Mouse (Mus musculus) left cerebral cortex, postnatal 10 days (tissue): ENCODE data around the gene Itga2. TPM values are rescaled to one million over a fixed set of nuclear protein-coding genes. Genes with fewer than 3 reads are reported as not detected.

Experiments
- DNase-seq, 2 experiments: peaks; one replicate each; pipeline ENCODE4 v3.0.0; 2021 to 2022; ENCODE audit warnings: low spot score in 2 of 2, mixed read lengths in 1 of 2; ENCODE audit errors: extremely low spot score in 1 of 2
- intact Hi-C: fragments of 180-260 bp; cut with DNase I; formaldehyde crosslinking; loops from one replicate; pipeline ENCODE4 v1.15.1; 2025
- total RNA-seq, 2 experiments: library from RNA; stranded (reverse); gene quantifications; 2 replicates each; pipeline ENCODE4 v1.2.3; 2021

The Itga2 gene
- total RNA-seq, 2 experiments from 2014 or later, result 0.32 to 0.58 TPM

DNA sequence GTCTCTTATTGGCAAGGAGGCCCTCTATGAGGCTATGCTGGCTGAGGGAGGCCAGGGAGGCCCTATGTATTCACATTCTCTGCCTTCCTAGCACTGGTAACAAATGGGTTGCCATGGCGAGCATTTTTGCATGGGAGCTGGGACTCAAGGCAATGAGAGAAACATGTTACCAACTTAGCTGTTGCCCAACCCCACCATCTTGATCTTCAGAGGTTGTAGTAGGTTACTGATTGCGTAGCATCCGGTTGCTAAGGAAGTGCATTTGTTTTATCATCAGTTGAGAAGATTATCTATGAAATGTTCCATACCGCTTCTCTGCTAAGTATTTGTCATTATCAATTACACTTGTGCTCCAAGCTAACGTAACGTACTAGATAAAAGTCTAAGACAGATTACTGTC is 44.2 kb downstream of the Itga2 start:
- intact Hi-C loops, result no loop called here
- DNase-seq, result no peak

DNA sequence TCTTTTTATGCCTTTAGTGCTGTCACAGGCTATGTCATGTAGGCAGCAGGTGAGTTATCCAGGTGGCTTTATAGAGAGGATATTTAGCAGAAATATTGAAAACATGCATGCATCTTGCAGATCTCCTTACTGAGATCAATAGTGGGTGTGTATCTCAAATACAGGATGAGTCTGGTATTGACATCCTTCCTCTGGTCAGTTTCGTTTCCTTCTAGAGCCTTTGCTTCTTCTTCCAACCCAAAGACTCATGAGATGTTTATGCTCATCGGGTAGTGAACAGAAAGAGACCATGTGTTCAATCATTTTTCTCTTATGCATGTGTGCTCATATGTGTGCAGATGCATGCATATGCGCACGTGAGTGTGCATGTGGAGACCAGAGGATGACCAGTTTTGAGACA is 44.6 kb downstream of the Itga2 start:
- no peak for DNase-seq
- intact Hi-C loops, result no loop called here

DNA sequence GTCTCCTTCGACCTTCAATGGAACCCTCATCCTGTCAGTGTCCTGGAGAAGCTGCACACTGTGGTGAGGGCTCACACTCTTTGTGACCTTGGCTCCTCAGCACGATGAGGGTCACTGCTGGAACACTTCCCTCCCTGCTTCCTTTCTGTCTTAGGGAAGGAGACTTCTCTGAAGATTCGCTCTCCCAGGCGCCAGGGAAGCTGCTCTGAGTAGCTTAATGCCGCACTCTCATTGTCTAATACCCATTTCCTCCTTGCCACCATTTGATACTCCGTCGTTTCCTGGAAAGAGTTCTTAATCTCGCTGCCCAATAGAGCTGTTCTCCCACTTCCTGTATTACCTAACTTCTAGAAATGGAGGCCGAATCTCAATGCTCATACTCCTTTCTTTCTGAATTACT is 46.7 kb downstream of the Itga2 start:
- intact Hi-C loops, result no loop called here
- no peak for DNase-seq

DNA sequence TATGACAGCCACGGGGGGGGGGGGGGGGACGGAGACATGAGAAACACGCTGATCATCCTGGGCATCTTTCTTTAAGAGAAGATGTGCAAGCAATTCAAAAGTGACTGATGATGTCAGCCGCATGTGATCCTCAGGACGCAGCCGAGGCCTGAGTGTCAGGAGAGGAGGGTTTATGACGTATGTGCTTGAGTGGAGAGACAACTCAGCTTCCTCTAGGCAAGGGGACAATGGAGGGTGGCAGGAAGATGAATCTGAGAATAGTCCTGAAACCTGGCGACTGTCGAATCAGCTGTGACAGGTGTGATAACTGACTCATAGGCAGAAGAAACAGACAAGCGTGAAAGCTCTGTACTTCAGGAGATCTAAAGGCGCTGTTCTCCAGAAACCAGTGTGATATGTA is 53.2 kb downstream of the Itga2 start:
- intact Hi-C loops, result no loop called here
- DNase-seq, result no peak

GRCm38 (mm10) chr13:114876005-114876520 is 55.8 kb downstream of the Itga2 start:
- no peak for DNase-seq

GRCm38 (mm10) chr13:114874738-114875137 is 57.2 kb downstream of the Itga2 start:
- DNase-seq, result no peak
- intact Hi-C loops, result no loop called here

More at GRCm38 (mm10) chr13:114876005-114876520, 55.8 kb downstream of the Itga2 start:
- intact Hi-C loops, result no loop called here

GRCm38 (mm10) chr13:114857525-114857924 is 74.4 kb downstream of the Itga2 start:
- intact Hi-C loops, result no loop called here

GRCm38 (mm10) chr13:114856269-114856627 is 75.7 kb downstream of the Itga2 start:
- DNase-seq, result no peak
- intact Hi-C loops, result no loop called here

More at GRCm38 (mm10) chr13:114857525-114857924, 74.4 kb downstream of the Itga2 start:
- DNase-seq, result no peak

GRCm38 (mm10) chr13:114855573-114856268 is 76.2 kb downstream of the Itga2 start:
- DNase-seq, result no peak
- intact Hi-C loops, result no loop called here

DNA sequence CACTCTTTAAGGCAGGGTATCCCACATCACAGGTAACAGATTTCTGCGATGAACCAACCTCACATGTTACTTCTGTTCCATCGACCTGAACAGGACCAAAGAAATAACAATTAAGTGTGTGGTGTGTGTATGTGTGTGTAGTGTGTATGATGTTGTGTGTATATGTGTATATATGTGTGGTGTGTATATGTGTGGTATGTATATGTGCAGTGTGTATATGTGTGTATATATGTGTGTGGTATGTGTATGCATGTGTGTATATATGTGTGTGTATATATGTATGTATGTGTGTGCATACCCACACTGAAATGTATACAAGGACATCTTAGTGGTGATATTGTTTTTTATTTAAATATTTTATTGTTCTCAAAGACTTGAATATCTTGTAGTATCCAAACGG is 77.5 kb downstream of the Itga2 start:
- no peak for DNase-seq
- intact Hi-C loops, result no loop called here

GRCm38 (mm10) chr13:114854023-114854422 is 77.9 kb downstream of the Itga2 start:
- no peak for DNase-seq
- intact Hi-C loops, result no loop called here

GRCm38 (mm10) chr13:114853152-114853551 is 78.7 kb downstream of the Itga2 start:
- no peak for DNase-seq
- intact Hi-C loops, result no loop called here

GRCm38 (mm10) chr13:114852264-114853111 is 79.4 kb downstream of the Itga2 start:
- intact Hi-C loops, result no loop called here
- DNase-seq, result no peak

DNA sequence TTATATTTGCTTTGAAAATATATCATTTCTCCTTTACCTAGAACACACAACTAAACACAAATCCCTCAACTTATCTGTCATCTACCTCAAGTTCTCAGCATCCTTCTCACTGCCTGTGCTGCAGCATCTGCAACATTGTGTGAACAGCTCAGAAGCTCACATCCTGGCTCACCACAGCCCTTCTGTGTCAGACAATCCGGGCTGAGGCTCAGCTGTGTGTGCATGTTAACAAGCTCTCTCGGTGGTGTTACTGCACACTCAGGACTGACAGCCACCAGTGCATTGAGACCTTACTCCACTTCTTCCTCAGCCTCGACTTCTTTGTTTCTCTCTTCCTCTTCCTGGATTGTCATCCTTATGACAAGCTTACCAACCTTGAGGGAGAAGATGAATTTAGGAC is 83.0 kb downstream of the Itga2 start:
- intact Hi-C loops, result no loop called here
- DNase-seq, result no peak

- intact Hi-C loops, result no loop called here
- DNase-seq, result no peak
These were observed 86.1 kb downstream of the Itga2 start for GRCm38 (mm10) chr13:114845804-114846203.

- intact Hi-C loops, result no loop called here
- no peak for DNase-seq
These were observed 88.6 kb downstream of the Itga2 start for GRCm38 (mm10) chr13:114843318-114843717.

DNA sequence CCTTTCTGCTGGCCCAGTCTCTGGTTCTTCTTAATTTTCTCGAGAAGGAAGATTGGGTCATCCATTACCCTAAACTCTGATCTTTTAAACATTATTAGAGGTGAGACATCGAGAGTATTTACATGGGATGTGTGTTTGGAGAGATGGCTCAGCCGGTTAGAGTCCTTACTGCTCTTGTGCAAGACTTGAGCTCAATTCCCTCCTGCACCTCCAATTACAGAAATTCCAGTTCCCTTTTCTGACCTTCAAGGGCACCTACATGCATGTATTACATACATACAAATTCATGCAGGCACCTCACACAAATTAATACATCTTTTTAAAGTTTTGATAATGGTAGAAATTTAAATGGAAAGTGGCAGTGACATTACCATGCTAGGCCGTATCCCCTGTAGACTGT is 91.4 kb downstream of the Itga2 start:
- intact Hi-C loops, result no loop called here
- no peak for DNase-seq

DNA sequence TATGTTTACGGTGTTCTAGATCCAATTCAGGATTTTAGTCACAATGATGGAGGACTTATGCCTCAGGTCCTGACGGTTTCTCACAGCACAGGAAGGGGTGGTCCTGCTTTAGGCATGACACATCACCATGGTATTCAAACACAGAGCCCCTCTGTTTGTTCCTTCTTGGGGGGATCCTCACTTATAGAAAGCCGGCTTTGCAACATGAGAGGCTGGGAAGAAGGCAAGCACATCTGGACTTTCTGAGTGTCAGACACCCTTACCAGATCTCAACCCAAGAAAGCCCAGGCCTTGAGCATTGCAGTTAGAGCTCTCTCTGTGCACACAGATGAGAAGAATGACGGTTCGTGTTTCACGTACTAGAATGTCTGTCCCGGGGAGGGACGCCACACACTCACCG is 92.8 kb downstream of the Itga2 start:
- DNase-seq, result no peak
- intact Hi-C loops, result no loop called here

GRCm38 (mm10) chr13:114838535-114838990 is 93.3 kb downstream of the Itga2 start:
- intact Hi-C loops, result no loop called here
- peak; percentile 59 to 66 for DNase-seq

DNA sequence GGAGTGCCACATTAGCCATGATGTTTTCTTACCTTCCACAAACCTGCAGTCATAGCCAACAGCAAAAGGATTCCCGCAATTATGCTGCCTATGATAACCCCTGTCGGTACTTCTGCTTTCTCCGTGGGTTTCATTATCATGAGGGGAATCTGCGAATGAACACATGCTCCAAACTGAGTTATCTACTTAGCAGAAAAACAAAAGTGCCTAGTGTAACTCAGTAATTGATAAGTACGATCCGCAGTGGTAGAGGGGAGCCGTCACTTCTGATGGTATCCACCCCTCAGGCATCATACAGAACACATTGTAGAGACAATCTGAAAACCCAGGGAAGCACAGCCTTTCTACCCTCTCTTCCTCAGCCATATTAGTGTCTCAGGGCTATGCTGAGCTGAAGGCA is 94.8 kb downstream of the Itga2 start:
- DNase-seq, result no peak
- intact Hi-C loops, result no loop called here
